Mouse (Mus musculus) CD4-positive, CD25-positive, alpha-beta regulatory T cell, adult 9 weeks (primary cell): ENCODE measurements around the gene Adgrf5. TPM values are rescaled to one million over a fixed set of nuclear protein-coding genes. Genes with fewer than 3 reads are reported as not detected.

Experiments used
- polyA plus RNA-seq: library from polyadenylated mRNA; unstranded; fragments of 100-300 nt; shearing (Covaris generic); gene quantifications from one replicate; pipeline ENCODE4 v1.2.1, GENCODE M21; 2017

Adgrf5 gene
- not detected for polyA plus RNA-seq

DNA sequence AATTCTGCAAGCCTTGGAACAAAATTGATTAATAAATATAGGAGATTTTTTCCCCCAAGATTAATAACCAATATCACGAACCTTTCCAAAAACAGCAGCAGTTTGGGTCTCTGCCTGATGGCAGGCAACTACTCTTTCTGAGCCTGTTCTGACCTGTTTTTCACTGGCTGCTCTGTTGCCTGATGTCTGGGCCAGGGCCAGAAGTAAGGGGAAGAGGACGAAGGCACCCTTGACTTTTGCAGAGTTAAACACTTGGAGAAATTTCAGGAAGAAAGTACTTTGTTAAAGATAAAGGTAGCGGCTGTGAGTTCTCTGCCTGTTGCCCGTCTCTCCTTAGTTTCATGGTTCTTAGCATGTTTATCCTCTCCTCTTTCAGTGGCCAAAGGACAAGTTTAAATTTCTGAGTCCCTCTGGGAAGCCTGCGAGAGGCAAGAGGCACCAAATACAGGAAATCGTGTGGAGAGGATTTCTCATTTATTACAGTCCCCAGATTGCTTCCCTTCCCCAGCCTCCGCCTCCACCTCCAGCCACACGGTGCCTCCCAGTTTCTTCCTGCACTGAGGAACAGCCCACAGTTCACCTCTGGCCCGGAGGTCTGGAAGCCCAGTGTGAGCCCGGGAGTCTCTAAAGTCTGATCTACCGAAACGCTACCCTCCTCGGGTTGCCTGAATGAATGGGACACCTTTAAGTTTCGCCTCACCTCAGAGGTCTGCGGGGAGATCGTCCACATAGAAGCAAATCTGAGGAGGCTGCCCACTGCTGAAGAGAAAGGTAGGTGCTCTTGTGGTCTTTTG is at the start of gene Adgrf5:
Gene Adgrf5 (plus strand): TSS at position 626 of the 794 bp plus-strand sequence.

DNA sequence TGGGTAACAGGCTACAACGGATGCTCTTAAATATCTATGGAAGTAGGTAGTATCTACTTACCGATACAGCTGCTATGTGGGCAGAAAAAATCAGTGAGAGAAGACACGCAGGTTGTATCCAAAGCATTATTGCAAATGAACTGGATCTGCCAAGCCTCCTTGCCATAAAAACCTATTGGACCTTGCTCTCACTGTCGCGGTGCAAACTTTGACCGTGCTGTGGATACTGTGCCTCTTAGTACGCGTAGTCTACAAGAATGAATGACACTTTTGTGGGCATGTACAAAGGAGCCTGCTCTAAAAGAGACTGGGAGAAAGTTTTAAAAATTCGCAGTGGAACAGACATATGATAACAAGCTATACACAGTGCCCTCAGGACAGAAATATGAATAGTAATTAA is 142.3 kb downstream of the Adgrf5 start, which contains the start of gene Mep1a:
Gene Mep1a (minus strand): TSS at position 221 of the 400 bp plus-strand sequence.

Other genes with a start within 250 kb of the Adgrf5 start
- gene Adgrf1, start 90.1 kb upstream of the Adgrf5 start, polyA plus RNA-seq = not detected
- gene Mep1a, start 142.4 kb downstream of the Adgrf5 start, polyA plus RNA-seq = not detected
- gene Ankrd66, start 183.2 kb downstream of the Adgrf5 start, polyA plus RNA-seq = not detected
- gene Pla2g7, start 207.6 kb downstream of the Adgrf5 start, polyA plus RNA-seq = 1.4 TPM